Mouse (Mus musculus) limb, embryonic 14.5 days (tissue): ENCODE data around the gene Defb45. TPM values are rescaled to one million over a fixed set of nuclear protein-coding genes. Genes with fewer than 3 reads are reported as not detected.

Source experiments
- ATAC-seq: fragments of 200-750 bp; cut with Nextera tagmentation; 2 replicates; pipeline ENCODE4 v1.8.0; 2017; ENCODE audit warnings: low read depth, moderate number of reproducible peaks, moderate TSS enrichment; ENCODE audit not compliant: low FRiP score
- DNase-seq: peaks from one replicate; pipeline ENCODE4 v3.0.0-alpha.2; 2015; ENCODE audit warnings: low spot score
- H3K27ac ChIP-seq: fragments of 300-500 bp; sonication (generic); replicated peaks from 2 replicates; pipeline ENCODE4 v1.5.1; 2014; ENCODE audit warnings: low read depth, mild to moderate bottlenecking, low read length, moderate library complexity, mixed read lengths
- H3K27me3 ChIP-seq: fragments of 300-500 bp; sonication (generic); 2 replicates; pipeline ENCODE4 v1.6.1; 2014; ENCODE audit warnings: low read length, mixed read lengths; ENCODE audit not compliant: control insufficient read depth, insufficient read depth
- H3K36me3 ChIP-seq: fragments of 300-500 bp; sonication (generic); 2 replicates; pipeline ENCODE4 v1.6.1; 2014; ENCODE audit warnings: mild to moderate bottlenecking, low read length, moderate library complexity, mixed read lengths; ENCODE audit not compliant: control insufficient read depth, insufficient read depth
- H3K4me1 ChIP-seq: fragments of 300-500 bp; sonication (generic); 2 replicates; pipeline ENCODE4 v1.6.1; 2014; ENCODE audit warnings: antibody characterized with exemption, low read length, mixed read lengths; ENCODE audit not compliant: control insufficient read depth, insufficient read depth
- H3K4me2 ChIP-seq: fragments of 300-500 bp; sonication (generic); replicated peaks from 2 replicates; pipeline ENCODE4 v1.6.1; 2014; ENCODE audit warnings: low read depth, mild to moderate bottlenecking, low read length, moderate library complexity; ENCODE audit not compliant: severe bottlenecking
- H3K4me3 ChIP-seq: fragments of 300-500 bp; sonication (generic); replicated peaks from 2 replicates; pipeline ENCODE4 v1.5.1; 2014; ENCODE audit warnings: low read length
- H3K9ac ChIP-seq: fragments of 300-500 bp; sonication (generic); 2 replicates; pipeline ENCODE4 v1.6.1; 2014; ENCODE audit warnings: mild to moderate bottlenecking, low read depth, low read length, moderate library complexity; ENCODE audit not compliant: severe bottlenecking
- H3K9me3 ChIP-seq: fragments of 300-500 bp; sonication (generic); 2 replicates; pipeline ENCODE4 v1.6.1; 2016; ENCODE audit warnings: low read length; ENCODE audit not compliant: control insufficient read depth
- POLR2A ChIP-seq: fragments of 200-500 bp; IDR thresholded peaks from 2 replicates; pipeline ENCODE4 v1.8.0; 2012; ENCODE audit warnings: inconsistent platforms, mild to moderate bottlenecking, moderate library complexity, borderline replicate concordance; ENCODE audit not compliant: insufficient read depth, insufficient read length; ENCODE audit errors: extremely low read depth
- WGBS: fragments of 180-500 bp; shearing (Covaris S2); extraction: QIAGEN DNeasy Blood & Tissue Kit; methylation state at CpG from one replicate; pipeline ENCODE4 v1.1.7; 2014; 5-methylcytosine and 5-hydroxymethylcytosine counted together
- polyA plus RNA-seq, 2 experiments: library from polyadenylated mRNA; depleted of rRNA in 1 of 2; stranded (reverse) in 1 of 2; unstranded in 1 of 2; fragments of >200 nt; fragmentation: Nextera tagmentation in 1 of 2; extraction: Ambion mirVana in 1 of 2; gene quantifications; 2 replicates each; pipeline versions ENCODE4 v1.2.1 to v1.2.3; 2012 to 2014

Defb45 gene
- polyA plus RNA-seq (2012; rRNA removed) (not detected in 2 replicates), polyA plus RNA-seq (2014; fragmentation: Nextera tagmentation; extraction: Ambion mirVana) (not detected in 2 replicates)

DNA sequence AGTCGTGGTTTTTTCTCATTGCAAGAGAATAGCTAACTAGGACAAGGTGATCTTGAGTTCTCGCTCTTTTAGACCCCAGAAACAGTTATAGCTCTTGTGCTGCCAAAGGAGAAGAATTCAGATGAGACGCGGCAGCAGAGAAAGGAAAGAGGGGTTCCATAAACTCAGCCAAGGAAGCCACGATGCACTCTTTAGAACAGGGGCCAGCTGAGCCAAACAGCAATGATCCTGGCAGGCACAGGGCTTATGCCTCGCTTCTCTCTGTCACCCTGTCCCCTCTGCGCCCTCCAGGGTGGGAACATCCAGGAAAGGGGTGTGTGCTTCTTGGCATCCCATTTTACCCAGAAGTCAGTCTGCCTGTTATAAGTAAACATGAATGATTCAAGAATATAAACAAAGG is at the start of gene Defb45:
Gene Defb45 (minus strand): TSS at position 101 of the 400 bp plus-strand sequence.
- H3K27ac ChIP-seq, result no peak within 1 kb of the TSS
- no peak within 1 kb of the TSS for H3K4me2 ChIP-seq
- WGBS, result 60% methylated on average over 7 of the region's 7 CpGs
- H3K4me3 ChIP-seq, result no peak within 1 kb of the TSS
- ATAC-seq, result no peak
- peaks cover 3% of the 10 kb centered on the region; the same call in 1 of the 2 replicates for H3K9me3 ChIP-seq
- no peaks in the 10 kb centered on the region for H3K36me3 ChIP-seq
- no peaks in the 10 kb centered on the region for H3K27me3 ChIP-seq
- TF ChIP-seq POLR2A, result no peak
- no peak within 1 kb of the TSS for H3K9ac ChIP-seq
- no peaks in the 10 kb centered on the region for H3K4me1 ChIP-seq
- DNase-seq, result no peak

DNA sequence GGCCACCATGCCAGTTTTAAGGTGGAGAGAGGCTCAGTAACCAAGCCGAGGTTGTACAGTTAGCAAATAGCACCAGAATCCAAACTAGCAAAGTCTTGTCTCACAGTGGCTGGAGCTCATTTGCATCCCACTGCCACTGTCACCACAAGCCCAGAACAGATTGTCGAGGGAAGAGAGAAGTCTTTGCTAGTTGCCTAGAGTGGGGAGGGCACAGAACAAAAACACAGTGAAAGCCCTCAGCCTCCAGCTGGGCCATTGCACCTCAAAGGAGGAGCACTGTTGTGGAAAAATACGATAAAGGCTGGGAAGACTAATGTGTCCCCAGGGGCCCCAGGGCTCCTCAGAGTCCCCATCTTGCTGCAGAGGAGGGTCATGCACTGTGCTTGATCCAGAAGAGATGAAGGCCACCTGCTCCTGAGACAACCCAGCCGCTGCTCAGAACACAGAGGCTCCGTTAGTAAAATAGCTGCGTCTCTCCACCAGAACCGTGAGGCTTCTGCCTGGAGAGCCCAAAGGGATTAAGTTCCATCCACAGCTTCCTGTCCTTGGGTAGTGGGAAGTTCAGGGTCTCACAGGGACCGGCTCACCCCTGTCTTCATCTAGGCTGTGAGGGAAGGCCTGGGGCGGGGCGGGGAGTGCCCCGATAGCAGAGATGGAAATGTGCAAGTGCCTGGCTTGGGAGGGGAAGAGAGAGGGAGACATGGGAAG is 40.4 kb upstream of the Defb45 start:
- ATAC-seq (no peak), DNase-seq (no peak)
- WGBS, result 25% methylated on average over 11 of the region's 11 CpGs
- no peaks in the 10 kb centered on the region for H3K36me3 ChIP-seq
- no peaks in the 10 kb centered on the region for H3K9me3 ChIP-seq
- H3K27me3 ChIP-seq, result no peaks in the 10 kb centered on the region
- peaks cover 14% of the 10 kb centered on the region for H3K4me1 ChIP-seq
- no peak overlapping the region for H3K4me3 ChIP-seq
- no peak overlapping the region for H3K4me2 ChIP-seq
- no peak for TF ChIP-seq POLR2A
- no peak overlapping the region for H3K27ac ChIP-seq
- H3K9ac ChIP-seq, result no peak overlapping the region

DNA sequence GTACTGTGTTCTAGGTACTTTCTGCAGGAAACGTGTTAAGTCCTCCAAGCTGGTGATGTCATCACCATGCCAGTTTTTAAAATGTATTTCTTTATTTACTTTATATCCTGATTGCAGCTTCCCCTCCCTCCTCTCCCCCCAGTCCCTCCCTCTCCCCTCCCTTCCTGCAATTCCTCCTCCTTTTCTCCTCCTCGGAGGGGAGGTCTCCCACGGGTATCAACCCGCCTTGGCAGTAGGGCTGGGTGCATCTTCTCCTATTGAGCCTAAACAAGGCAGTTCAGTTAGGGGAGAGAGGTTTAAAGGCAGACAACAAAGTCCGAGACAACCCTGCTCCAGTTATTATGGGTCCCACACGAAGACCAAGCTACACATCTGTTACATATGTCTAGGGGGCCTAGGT is 39.7 kb upstream of the Defb45 start:
- no peak overlapping the region for H3K4me3 ChIP-seq
- DNase-seq, result no peak
- no peaks in the 10 kb centered on the region for H3K27me3 ChIP-seq
- 66% methylated on average over 6 of the region's 6 CpGs for WGBS
- no peaks in the 10 kb centered on the region for H3K9me3 ChIP-seq
- peaks cover 14% of the 10 kb centered on the region for H3K4me1 ChIP-seq
- no peak for ATAC-seq
- no peak for TF ChIP-seq POLR2A
- H3K36me3 ChIP-seq, result no peaks in the 10 kb centered on the region
- no peak overlapping the region for H3K4me2 ChIP-seq
- H3K27ac ChIP-seq, result no peak overlapping the region
- H3K9ac ChIP-seq, result no peak overlapping the region

DNA sequence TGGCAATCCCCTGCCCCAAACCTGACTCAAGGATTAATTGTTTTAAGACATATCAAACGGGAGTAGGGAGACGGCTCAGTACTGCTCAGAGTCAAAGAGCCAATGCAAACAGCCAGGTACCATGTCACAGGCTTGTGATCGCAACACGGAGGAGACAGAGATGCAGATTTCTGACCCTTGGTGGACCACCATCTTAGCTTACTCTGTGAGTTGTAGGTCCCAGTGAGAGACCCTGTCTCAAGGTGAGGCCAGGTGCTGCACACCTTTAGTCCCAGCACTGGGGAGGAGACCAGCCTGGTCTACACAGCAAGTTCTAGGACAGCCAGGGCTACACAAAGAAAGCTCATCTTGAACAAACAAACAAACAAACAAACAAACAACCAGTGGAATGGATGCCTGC is 38.2 kb upstream of the Defb45 start:
- H3K27ac ChIP-seq, result no peak overlapping the region

DNA sequence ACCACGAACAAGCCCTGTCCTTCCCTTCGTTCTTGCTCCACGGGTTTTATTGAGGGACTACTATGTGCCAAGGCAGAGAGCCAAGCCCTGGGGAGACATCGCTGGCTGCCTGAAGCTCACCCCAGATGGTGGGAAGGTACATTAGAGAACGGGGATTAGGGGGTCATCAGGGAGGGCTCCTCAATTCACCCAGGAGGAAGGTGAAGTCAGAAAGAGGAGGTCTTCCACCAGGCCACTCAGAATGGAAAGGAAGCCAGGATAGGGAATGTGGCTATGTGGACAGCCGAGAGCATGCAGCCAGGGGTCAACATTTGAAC is 37.8 kb upstream of the Defb45 start:
- Histone ChIP-seq H3K9ac (no peak overlapping the region), H3K4me1 (peaks cover 18% of the 10 kb centered on the region), H3K36me3 (no peaks in the 10 kb centered on the region), H3K27ac (no peak overlapping the region), H3K9me3 (no peaks in the 10 kb centered on the region), H3K4me3 (no peak overlapping the region), H3K4me2 (no peak overlapping the region), H3K27me3 (no peaks in the 10 kb centered on the region)
- WGBS, result 68% methylated on average over 6 of the region's 6 CpGs
- DNase-seq (no peak), ATAC-seq (no peak)
- no peak for TF ChIP-seq POLR2A

More for the DNA sequence above, 38.2 kb upstream of the Defb45 start:
- Histone ChIP-seq H3K9ac (no peak overlapping the region), H3K36me3 (no peaks in the 10 kb centered on the region), H3K4me3 (no peak overlapping the region), H3K4me1 (peaks cover 18% of the 10 kb centered on the region), H3K27me3 (no peaks in the 10 kb centered on the region), H3K9me3 (no peaks in the 10 kb centered on the region), H3K4me2 (no peak overlapping the region)
- no peak for ATAC-seq
- DNase-seq, result no peak
- 75% methylated on average over 4 of the region's 4 CpGs for WGBS
- TF ChIP-seq POLR2A, result no peak
